Mouse (Mus musculus) embryo, embryonic 10.5 days (tissue): ENCODE results near the gene Schip1.

Experiments
- DNase-seq: peaks from one replicate; pipeline ENCODE4 v3.0.0-alpha.2; 2015; ENCODE audit warnings: low spot score

The Schip1 gene

DNA sequence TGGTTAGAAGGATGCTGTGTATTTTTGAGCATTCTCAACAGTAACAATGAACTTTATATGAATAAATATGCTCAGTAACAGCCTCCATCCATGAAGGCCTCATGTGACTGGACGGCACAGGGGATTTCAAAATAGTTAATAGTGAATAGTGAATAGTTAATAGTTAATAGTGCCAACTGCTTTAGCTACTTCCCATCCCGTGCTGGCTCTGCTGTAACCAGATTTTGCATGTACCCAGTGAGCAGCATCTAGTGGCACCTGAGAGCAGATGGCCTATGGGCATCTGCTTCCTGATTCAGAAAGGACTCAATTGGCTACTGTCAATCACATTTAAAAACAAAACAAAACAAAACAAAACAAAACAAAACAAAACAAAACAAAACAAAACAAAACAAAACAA is 329.0 kb downstream of the Schip1 start:
- no peak for DNase-seq

DNA sequence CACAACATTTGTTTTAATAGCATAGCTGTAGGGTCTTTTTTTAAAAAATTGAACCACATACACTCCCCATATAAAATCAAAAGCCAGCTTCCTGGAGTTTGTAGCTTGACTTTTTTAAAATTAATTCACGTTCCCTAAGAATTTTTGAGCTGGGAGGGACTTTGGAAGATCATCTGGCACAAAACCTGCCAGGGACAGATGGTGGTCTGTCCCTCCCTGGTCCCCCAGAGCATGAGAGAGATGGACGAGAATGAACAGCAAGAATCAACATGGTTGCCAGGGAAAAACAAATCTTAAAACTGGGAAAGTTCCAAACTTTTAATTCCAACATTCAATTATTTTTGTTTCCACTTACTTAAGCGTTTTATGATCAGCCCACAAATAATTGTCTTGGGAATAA is 334.1 kb downstream of the Schip1 start:
- DNase-seq, result no peak

DNA sequence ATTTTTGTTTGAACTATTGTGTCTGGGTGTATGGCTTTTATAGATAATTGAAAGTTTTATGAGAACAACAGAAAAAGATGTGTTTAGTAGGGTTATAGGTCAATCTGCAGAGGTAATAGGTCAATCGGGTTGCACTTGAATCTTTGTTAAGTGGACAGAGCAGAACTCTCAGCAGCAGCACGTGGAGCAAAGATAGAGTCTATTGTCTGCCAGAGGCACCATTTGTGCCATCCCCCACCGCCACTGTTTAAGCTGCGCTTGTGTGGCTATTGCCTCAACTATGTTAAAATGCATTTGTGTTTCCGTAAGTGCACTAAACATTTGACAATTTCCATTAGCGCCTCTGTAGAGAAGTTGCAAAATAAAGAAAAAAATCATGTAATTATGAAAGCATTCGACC is 335.5 kb downstream of the Schip1 start:
- DNase-seq, result peak; percentile 51

DNA sequence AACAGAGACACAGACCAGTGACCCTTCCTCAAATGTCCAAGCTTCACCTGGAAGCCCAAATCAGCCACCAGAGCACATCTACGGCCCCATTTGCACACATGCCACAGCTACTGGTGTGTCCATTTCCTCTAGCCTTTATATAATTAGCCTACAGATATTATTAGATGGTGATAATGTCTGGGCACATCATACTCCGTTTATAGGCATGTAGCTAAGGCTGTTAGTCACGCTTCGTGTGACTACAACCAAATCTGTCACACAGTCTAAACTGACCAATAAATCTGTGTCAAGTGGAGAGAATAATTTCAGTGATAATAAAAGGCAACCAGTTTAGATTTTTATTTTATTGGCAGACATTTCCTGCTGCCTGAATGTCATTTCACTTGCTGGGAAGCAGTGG is 338.7 kb downstream of the Schip1 start:
- DNase-seq, result no peak

DNA sequence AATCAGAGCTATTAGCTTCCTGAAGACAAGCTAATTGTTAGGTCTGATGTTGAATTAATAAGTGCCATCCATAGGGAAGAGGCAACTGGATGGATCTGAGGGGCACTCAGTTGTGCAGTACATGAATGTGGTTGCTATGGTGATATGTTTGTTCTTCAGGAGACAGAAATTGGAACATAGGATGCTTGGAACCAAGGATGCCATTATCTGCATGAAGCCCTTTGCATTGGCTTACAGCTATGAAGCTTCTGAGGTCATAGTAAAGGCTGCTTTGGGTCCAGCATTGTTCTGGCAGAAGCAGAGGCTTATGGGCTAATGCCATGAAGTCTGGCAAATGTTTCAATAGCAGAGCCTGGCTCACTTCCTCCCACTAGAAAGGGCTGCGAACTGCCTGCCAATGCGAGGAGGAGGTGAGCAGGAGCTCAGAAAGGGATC is 339.2 kb downstream of the Schip1 start:
- no peak for DNase-seq

DNA sequence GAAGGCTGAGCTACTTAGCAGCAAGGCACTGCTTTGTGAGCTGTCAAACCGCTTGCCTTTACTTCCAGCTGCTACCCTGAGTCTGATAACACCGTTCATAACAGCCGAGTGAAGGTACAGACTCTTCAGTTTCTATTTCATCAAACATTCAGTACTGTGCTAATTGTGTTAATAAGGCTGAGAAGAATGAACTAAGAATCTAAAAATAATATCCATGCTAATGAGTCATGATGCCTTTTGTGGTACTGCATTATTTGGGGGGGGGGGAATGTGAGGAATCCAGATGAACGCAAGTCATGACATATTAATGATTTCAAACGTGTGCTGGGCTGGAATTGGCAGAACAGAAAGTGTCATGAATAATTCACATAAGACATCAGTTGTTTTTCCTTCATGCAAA is 341.1 kb downstream of the Schip1 start:
- no peak for DNase-seq

DNA sequence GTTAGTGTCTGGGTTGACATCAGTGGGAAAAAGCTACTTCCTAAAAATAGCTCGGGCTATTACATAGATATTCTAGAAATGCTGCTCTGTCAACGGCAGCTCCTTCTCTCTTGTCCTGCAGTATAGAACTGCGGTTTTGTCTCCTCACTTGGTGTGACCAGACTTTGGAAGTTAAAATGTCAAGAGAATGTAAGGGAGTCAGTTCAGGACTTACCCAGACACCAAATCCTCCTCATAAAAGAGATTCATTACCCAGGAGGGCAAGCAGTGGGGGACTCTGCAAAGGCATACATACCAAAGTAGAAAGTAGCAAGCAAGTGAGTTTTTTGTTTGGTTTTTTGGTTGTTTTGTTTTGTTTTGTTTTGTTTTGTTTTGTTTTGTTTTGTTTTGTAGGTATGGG is 347.7 kb downstream of the Schip1 start:
- DNase-seq, result no peak

DNA sequence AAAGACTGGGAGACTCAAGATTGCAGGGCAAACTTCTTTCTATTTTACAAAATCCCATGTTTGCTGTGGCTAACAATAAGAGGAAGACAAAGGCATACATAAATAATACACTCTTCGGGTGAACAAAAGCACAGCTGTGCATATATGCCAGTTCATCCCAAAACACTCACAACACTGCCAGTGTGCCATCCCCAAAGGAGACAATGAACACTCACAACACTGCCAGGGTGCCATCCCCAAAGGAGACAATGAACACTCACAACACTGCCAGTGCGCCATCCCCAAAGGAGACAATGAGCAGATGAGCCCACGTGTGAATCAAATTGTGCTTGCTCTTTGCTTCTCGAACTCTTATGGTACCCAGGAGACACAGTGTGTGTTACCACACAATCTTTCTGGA is 355.2 kb downstream of the Schip1 start:
- DNase-seq, result no peak

DNA sequence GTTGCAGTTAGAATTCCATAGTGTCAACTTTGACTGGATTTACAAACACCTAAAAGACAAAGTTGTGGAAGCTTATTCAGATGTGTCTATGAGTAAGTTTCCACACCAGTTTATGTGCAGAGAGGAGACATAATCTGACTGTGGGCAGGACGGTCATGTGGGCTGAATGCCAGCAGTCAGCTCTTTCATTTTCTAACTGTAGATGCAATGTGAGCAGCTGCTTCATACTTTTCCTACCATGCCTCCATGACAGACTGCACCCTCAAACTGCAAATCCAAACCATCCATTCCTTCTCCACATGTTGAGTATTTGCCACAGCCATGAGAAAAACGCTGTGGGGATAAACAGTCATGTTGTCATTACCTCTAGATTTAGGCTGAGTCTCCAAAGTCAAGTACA is 356.3 kb downstream of the Schip1 start:
- no peak for DNase-seq

DNA sequence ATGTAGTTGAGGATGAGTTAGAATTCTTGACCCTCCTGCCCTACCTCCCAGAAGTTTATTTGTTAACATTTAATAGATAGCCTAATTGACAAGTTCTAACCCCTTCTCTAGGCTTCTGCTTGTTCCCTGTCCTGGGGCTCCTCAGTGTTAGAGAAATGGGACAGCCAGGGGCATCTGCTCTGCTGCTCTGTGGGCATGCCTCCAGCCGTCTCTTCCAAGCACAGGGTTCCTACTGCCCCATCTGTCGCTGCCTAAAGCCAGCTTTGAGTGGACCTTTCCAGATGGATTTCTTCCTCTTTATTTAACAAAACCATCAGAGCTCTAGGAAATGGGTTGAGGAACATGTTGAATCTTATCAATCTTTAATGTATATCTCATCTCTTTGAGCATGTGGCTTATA is 357.2 kb downstream of the Schip1 start:
- DNase-seq, result no peak

DNA sequence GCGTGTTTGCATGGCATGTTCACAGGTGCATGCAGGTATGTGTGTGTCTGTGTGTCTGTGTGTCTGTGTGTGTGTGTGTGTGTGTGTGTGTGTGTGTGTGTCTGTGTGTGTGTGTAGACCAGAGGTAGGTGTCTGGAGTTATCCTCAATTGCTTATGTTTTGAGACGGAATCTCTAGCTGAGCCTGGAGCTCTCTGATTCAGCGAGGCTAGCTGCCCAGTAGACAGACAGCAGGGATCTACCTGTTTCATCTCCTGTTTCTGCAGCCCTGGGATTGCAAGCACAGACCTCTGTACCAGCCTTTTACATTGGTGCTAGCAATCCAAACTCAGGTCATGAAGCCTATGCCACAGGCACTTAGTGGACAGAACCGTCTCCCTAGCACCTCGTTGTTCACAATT is 363.5 kb downstream of the Schip1 start:
- no peak for DNase-seq

DNA sequence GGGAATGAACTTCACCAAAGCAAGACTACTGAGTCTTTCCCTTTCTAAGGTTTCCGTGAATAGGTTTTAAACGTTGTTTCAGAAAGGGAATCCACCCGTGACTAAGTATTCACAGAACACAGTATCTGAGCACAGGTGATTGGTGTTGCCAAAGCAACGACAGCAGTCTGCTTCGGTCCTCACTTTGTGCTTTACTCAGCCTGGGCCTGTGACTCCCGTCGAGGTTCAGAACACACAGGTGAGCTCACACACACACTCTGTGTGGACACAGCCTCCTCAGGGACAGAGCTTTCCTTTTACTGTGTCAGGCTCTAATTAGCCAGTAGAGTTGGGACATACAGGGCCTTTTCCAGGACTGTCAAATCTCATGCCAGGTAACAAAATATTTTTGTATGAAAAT is 369.8 kb downstream of the Schip1 start:
- DNase-seq, result peak; percentile 8

DNA sequence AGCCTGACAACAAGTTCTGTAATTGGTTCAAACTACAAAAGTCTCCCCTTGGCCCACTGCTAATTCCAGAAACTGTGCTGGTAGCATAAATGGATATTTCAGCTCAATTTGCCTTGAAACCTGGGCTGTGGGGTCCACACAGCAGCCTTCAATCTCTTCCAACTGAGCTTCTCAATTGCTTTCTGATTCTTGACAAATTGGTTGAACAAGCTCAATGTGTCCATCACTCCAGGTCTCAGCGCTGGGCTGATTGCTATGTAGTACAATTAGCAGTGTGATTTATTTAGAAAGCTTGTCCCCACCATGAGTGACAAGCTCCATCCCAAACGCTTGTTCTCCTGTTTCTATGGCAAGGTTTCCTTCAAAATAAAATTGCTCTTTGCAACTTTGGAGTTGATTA is 370.3 kb downstream of the Schip1 start:
- DNase-seq, result no peak

DNA sequence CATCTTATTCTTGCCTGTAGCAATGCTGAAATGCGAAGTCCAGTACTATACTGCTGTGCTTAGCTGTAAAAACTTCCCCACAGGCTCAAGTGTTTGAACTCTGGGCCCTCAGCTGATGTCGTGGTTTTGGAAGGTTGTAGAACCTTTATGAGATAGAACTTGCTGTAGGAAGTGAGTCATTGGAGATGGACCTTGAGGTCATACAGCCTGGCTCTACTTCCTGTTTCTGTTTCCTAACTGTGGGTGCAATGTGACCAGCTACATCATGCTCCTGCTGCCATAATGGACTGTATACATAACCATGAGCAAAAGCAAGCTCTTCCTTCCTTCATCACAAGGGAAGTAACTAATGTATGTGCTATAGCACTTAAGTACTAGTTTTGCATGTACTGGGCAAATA is 383.9 kb downstream of the Schip1 start:
- no peak for DNase-seq

DNA sequence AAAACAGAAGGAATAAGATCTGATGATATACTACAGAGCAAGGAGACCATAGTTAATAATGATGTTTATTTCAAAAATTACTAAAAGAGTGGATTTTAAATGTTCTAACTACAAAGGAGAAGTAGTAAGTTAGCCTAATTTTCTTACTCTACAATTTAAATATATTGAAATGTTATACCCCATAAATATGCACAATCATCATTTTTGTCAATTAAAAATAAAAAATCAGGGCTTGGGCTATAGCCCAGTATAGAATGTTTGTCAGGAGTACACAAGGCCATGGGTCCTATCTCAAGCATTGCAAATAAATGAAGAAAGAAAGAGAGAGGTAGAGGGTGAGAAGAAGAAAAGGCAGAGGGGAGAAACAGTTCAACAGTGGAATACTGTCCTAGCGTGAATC is 387.0 kb downstream of the Schip1 start:
- DNase-seq, result no peak

DNA sequence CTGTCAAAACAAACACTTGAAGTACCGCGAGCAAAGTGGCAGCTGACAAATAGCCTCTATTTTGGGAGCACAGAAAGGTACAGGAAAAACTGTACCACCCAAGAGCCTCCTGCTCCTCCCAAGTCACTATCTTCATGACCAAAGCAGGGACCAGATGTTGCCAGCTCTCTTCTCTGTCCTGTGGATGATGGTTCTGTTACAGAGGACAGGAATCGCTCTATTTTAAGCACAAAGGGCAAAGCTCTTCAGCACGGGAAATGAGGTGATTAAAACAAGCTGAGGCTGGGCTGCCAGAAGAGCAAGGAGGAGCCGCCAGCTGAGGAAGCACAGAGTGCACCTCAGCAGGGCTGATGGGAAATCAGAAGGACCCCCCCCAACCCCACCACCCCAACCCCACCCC is 388.7 kb downstream of the Schip1 start:
- peak; percentile 67 for DNase-seq

DNA sequence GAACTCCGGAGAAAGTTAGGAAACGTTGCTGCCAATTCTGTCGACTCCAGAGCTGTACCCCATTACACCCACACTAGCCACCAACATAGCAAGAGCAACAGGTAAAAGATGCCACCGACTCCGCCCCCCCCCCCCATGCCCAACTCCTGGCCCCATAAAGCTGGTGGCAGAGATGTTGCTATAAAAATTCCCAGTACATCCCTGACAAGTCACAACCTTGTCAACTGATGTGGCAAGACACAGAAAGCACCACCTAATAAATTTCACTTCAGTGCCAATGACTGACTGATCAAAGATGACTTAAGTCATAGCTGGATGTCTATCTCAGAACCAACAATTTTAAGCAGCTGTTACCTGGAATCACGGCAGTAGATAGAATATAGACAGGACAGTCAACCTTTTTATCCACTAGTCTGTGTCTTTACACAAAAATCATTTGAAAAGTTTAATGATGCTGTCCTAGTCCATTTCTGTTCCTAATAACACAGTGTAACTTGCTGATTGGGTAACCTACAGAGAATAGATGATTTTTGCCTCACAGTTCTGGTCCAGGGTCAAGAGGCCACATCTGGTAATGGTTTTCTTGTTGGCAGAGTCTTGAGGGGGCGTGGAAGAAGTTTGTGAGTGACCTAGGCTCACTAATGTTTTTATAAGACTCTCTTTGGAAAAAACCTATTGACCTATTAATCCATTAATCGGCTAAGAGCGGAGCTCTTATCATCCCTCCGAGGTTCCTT is 389.3 kb downstream of the Schip1 start:
- peak; percentile 84 for DNase-seq

DNA sequence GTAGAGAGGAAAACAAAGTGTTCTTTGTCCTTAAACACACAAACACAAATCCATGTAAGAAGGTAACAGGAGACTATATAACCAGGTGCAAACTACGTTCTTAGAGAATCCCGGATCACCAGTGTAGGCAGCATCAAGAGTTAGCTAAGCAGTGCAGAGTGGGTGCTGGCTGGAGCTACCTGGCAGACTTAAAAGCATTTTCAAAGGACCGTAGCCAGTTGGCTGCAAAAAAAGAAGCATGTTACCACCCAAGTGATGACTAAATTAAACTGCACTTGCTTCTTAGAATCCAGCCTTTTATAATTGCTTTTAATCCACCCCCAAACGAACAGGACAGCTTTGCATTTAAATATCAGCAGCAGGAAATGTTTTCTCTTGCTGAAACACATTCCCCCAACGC is 402.0 kb downstream of the Schip1 start:
- no peak for DNase-seq

DNA sequence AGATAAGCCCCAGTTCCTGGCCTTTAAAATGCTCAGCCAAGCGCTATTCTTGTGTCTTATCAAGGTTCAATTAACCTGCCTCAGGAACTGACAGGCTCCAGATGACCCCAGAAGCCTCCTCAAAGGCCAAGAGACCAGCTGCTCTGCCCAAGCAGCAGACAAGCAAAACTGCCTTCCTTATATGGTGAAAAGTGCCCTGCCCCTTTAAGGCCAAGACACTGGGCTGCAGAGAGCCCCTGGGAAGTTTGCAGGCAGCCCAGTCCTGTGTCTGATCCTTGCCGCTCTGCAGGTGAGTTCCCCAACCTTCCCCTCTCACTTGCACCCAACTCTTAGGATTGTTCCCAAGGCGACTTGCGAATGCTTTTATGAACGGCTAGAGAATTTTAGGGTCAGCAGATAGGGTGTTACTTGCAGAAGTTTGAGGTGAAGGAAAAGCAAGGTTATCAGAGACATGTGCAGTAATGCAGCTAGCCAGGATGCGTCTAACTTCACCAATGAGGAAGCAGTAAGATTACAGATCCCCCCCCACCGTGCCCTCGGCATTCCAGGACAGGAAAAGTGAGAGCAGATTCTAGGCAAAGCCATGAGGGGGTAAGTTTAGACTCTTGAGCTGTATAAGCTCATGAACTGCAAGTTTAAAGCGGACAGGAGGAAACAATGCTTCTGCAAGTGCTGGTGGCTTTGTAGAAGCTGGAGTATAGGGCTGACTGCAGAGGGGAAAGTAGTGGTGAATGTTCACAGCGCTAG is 403.5 kb downstream of the Schip1 start:
- peak; percentile 75 for DNase-seq

DNA sequence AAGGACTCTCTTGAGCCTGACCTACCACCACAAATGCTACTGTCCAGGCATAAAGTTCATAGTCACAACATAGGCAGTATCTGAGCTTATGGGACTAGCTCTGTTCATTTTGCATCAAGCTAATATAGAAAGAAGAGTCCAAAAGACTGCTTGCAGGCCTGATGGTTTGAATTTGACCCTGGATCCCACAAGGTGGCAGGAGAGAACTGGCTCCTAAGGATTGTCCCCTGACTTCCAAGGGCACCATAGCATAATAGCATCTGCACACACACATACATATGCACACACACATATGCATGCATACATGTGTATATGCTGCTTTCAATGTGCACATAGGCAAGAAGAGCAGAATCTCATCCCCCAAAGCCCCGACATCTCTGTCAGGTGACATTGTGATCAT is 405.0 kb downstream of the Schip1 start:
- peak; percentile 50 for DNase-seq

DNA sequence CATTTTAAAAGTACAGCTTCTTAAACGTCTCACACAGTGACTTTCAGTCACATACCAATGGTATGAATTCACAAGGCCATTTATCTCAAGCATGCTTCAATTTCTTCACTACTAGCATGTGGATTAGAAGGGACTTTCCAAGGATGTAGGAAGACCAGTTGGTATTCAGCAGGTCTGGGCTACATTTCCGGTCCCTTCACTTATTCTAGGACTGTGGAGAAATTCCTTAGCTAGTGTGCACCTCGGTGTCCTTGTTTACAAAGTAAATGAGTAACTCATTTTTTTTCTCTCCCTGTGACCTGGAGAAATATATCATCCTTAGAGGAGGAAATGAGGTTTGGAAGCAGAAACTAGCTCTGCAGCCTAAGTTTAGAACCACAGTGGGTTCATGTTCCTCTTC is 405.5 kb downstream of the Schip1 start:
- DNase-seq, result no peak

DNA sequence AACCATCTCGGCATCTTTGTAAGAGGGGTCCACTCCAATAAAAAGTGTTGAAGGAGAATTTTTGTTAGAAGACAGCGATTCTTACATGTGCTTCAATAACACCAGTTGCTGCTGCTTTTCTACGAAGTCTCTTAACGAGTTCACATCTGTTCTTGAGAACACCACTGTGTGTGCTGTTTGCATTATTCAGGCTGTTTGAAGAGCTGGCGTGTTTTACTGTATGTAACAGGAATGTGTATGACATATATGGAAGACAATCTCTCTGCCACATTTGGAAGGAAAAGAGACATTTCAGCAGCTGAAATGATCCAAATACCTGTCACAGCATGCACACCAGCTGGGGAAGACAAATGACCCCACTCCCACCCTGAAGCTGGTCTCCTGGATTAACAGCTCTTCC is 406.0 kb downstream of the Schip1 start:
- no peak for DNase-seq

DNA sequence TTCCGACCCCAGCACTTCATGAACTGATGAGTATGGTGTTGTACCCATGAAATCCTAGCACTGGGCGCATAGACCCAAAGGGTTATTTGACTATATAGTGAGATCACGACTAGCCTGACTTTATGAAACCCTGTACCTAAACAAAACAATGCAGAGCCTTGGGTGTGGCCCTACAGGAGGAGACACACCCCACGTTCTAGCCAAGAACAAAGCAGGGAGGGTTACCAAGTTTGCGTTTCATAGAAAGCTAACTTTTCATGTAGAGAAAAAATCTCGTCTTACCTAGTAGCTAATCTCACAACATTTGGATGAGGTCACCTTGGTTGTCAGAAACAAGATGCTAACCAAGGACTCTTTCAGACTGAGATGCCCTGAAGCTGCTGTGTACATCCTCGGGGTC is 411.7 kb downstream of the Schip1 start:
- no peak for DNase-seq

DNA sequence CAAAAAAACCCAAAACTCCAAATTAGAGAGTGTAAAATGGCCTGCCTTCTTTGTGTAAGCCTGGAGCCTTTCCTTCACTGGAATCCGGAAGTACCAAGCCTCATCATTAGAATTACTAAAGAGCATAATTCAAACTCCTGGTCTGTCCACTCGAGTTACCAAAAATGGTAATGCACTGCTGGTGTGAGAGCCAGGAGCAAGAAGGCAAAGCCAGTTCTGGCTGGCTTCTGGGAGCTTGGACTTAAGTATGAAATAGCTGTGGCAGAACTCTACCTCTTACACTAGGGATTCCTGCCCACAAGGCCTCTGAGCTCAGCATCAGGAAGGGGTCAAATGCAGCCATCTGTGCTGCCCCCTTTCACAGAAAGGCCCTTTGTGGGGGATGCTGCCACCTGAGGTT is 412.9 kb downstream of the Schip1 start:
- peak; percentile 50 for DNase-seq
